Comparison of ENCODE assay signal across 8 mouse cellular contexts in the genomic region with DNA sequence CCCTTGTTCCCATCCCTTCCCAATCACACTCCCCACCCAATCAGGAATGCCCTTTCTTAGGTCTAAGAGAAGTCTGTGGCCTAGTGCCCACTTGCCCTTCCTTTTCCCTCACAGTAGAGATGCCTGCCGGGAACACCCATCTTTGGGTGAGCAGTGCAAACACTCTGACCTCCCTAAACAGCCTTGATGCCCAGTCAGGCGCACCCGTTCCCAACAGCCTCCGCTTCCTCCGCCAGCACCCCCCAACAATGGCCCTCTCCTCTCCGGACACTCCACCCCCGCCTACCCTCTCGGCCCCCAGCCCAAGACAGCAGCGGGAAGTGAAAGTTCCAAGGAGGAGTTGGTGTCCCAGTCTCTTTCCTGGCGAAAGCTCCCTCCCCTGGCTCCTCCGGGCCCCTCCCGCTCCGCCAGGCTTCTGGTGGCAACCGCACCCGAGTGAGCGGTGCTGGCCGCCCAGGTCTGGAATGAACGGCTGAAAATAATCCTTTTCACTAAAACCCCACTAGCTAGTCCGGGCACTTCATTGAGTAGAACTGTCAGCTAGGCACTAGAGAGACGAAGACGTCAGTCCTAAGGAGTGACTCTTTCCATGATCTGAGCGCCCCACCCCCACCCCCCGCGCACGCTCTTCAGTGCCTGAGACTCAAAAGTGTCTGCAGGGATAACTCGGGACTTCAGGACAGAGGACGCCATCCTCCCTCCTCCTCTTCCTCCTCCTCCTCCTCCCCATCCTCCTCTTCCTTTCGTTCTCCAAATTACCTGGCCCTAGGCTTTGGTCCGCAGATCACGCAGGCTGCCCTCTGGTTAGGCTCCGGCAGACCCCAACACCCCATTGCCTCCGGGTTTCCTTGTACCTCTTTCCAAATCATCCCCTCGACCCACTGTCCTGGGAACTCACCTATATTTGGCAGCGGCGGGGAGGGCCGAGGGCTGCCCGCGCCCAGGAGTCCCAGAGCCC. TPM values are rescaled to one million over a fixed set of nuclear protein-coding genes. Genes with fewer than 3 reads are reported as not detected.
DNase-seq lines count a peak whose midpoint lies in the region; ATAC-seq and TF ChIP-seq lines count a peak whose summit lies in the region.

No protein-coding gene starts in this region.

- H3K4me3 ChIP-seq in heart, embryonic 10.5 days, result peak overlapping the region; percentile 76
- peak overlapping the region; percentile 74 for H3K4me3 ChIP-seq in stomach, postnatal 0 days (ENCODE audit: low read depth, low read length)

- ATAC-seq in stomach, postnatal 0 days (ENCODE audit: low FRiP score, low TSS enrichment), result peak; percentile 52

- WGBS in heart, embryonic 10.5 days, result under 1% methylated on average over 38 of the region's 38 CpGs
- WGBS in stomach, postnatal 0 days, result 1% methylated on average over 38 of the region's 38 CpGs

- TF ChIP-seq EP300 in stomach, postnatal 0 days (optimal IDR thresholded peaks at IDR 0.05), result no peak

- no peak for TF ChIP-seq CTCF in stomach, postnatal 0 days (IDR thresholded peaks at IDR 0.05; ENCODE audit: low read depth)

- peaks cover 5% of the 10 kb centered on the region; the same call in 1 of the 2 replicates for H3K36me3 ChIP-seq in heart, embryonic 10.5 days
- H3K36me3 ChIP-seq in stomach, postnatal 0 days (ENCODE audit: control insufficient read depth, insufficient read depth, low read length), result no peaks in the 10 kb centered on the region; the same call in none of the 2 replicates

- peak overlapping the region; percentile 98 for H3K4me2 ChIP-seq in stomach, postnatal 0 days (replicated peaks; ENCODE audit: low read depth)

- peaks cover 58% of the 10 kb centered on the region for H3K27me3 ChIP-seq in heart, embryonic 10.5 days (ENCODE audit: insufficient read depth, poor library complexity, severe bottlenecking)
- H3K27me3 ChIP-seq in stomach, postnatal 0 days (ENCODE audit: control insufficient read depth, insufficient read depth, low read length), result no peaks in the 10 kb centered on the region

- peak overlapping the region; percentile 70 for H3K9ac ChIP-seq in stomach, postnatal 0 days (ENCODE audit: low read length)

- H3K4me1 ChIP-seq in heart, embryonic 10.5 days, result peaks cover 25% of the 10 kb centered on the region
- H3K4me1 ChIP-seq in stomach, postnatal 0 days (replicated peaks; ENCODE audit: control insufficient read depth, insufficient read depth), result peaks cover 3% of the 10 kb centered on the region; the same call in 1 of the 2 replicates

- peak overlapping the region; percentile 77 for H3K27ac ChIP-seq in heart, embryonic 10.5 days
- H3K27ac ChIP-seq in stomach, postnatal 0 days (replicated peaks), result peak overlapping the region; percentile 78

- no peaks in the 10 kb centered on the region for H3K9me3 ChIP-seq in heart, embryonic 10.5 days
- H3K9me3 ChIP-seq in stomach, postnatal 0 days (ENCODE audit: control insufficient read depth, low read length), result no peaks in the 10 kb centered on the region

- DNase-seq in CD4-positive helper T cell, adult 2 months (ENCODE audit: low read depth, low spot score), result peak; percentile 71
- peak; percentile 63 for DNase-seq in MN1 (ENCODE audit: low spot score)
- peak; percentile 26 to 40 for DNase-seq in cerebellum, postnatal 36 days
- no peak for DNase-seq in heart, embryonic 10.5 days (ENCODE audit: low spot score)
- DNase-seq in kidney, adult 9 months, result peak; percentile 51
- DNase-seq in lung, postnatal 25 days (ENCODE audit: low spot score), result peak; percentile 84
- peak; percentile 51 for DNase-seq in stomach, postnatal 0 days (ENCODE audit: low spot score)
- no peak for DNase-seq in right cerebral cortex, postnatal 36 days (ENCODE audit: low spot score in 2 of 2)

RNA-seq across cellular contexts. Expression of gene Adam15, which starts 0.6 kb away (rescaled TPM):
- 41.9 and 49.0 TPM in 2 replicates for polyA plus RNA-seq in heart, embryonic 10.5 days (2016; fragmentation: Nextera tagmentation; extraction: Ambion mirVana)
- 43.0 and 44.8 TPM in 2 replicates for polyA plus RNA-seq in stomach, postnatal 0 days (2015; fragmentation: Nextera tagmentation; extraction: Ambion mirVana)

RNA-seq across cellular contexts. Expression of gene Efna4, which starts 11.4 kb away (rescaled TPM):
- 10.6 and 19.3 TPM in 2 replicates for polyA plus RNA-seq in heart, embryonic 10.5 days (2016; fragmentation: Nextera tagmentation; extraction: Ambion mirVana)
- 8.9 and 11.7 TPM in 2 replicates for polyA plus RNA-seq in stomach, postnatal 0 days (2015; fragmentation: Nextera tagmentation; extraction: Ambion mirVana)

RNA-seq across cellular contexts. Expression of gene Dcst2, which starts 12.6 kb away (rescaled TPM):
- polyA plus RNA-seq in heart, embryonic 10.5 days (2016; fragmentation: Nextera tagmentation; extraction: Ambion mirVana), result 0.05 TPM in 1 of 2 replicates, not detected in the other
- polyA plus RNA-seq in stomach, postnatal 0 days (2015; fragmentation: Nextera tagmentation; extraction: Ambion mirVana), result 0.33 and 0.41 TPM in 2 replicates

RNA-seq across cellular contexts. Expression of gene Dcst1, which starts 15.9 kb away (rescaled TPM):
- polyA plus RNA-seq in heart, embryonic 10.5 days (2016; fragmentation: Nextera tagmentation; extraction: Ambion mirVana), result 0.10 and 0.11 TPM in 2 replicates
- polyA plus RNA-seq in stomach, postnatal 0 days (2015; fragmentation: Nextera tagmentation; extraction: Ambion mirVana), result 0.29 and 0.36 TPM in 2 replicates

RNA-seq across cellular contexts. Expression of gene Efna3, which starts 26.4 kb away (rescaled TPM):
- 0.71 and 2.5 TPM in 2 replicates for polyA plus RNA-seq in heart, embryonic 10.5 days (2016; fragmentation: Nextera tagmentation; extraction: Ambion mirVana)
- 25.8 and 29.2 TPM in 2 replicates for polyA plus RNA-seq in stomach, postnatal 0 days (2015; fragmentation: Nextera tagmentation; extraction: Ambion mirVana)

Comparison
In these comparisons a context has a peak if more than half of its experiments do, and no peak if none do; other contexts are left out.
1. DNase-seq: peak in CD4-positive helper T cell, adult 2 months (single experiment), MN1 (single experiment), cerebellum, postnatal 36 days (2 of 2), kidney, adult 9 months (single experiment), lung, postnatal 25 days (single experiment) and stomach, postnatal 0 days (single experiment); none in heart, embryonic 10.5 days (single experiment) and right cerebral cortex, postnatal 36 days (0 of 2).